Mouse (Mus musculus) forebrain, embryonic 14.5 days (tissue): ENCODE measurements around the gene 4930442H23Rik. TPM values are rescaled to one million over a fixed set of nuclear protein-coding genes. Genes with fewer than 3 reads are reported as not detected.

Experiments
- ATAC-seq: fragments of 200-750 bp; cut with Nextera tagmentation; 2 replicates; pipeline ENCODE4 v1.8.0; 2017; ENCODE audit warnings: mild to moderate bottlenecking, moderate library complexity
- DNase-seq: peaks from one replicate; pipeline ENCODE4 v3.0.0-alpha.2; 2015; ENCODE audit warnings: low spot score
- H3K27ac ChIP-seq: fragments of 300-500 bp; sonication (generic); 2 replicates; pipeline ENCODE4 v1.5.1; 2014; ENCODE audit warnings: low read depth, mild to moderate bottlenecking, control low read depth, low read length, moderate library complexity
- H3K27me3 ChIP-seq: fragments of 300-500 bp; sonication (generic); replicated peaks from 2 replicates; pipeline ENCODE4 v1.6.1; 2014; ENCODE audit warnings: low read length, control low read depth, mixed read lengths; ENCODE audit not compliant: control insufficient read depth, insufficient read depth
- H3K36me3 ChIP-seq: fragments of 300-500 bp; sonication (generic); 2 replicates; pipeline ENCODE4 v1.6.1; 2014; ENCODE audit warnings: low read length, control low read depth; ENCODE audit not compliant: control insufficient read depth, insufficient read depth
- H3K4me1 ChIP-seq: fragments of 300-500 bp; sonication (generic); 2 replicates; pipeline ENCODE4 v1.6.1; 2014; ENCODE audit warnings: antibody characterized with exemption, low read length, control low read depth; ENCODE audit not compliant: control insufficient read depth, insufficient read depth
- H3K4me2 ChIP-seq: fragments of 300-500 bp; sonication (generic); 2 replicates; pipeline ENCODE4 v1.6.1; 2014; ENCODE audit warnings: mild to moderate bottlenecking, control low read depth, low read length
- H3K4me3 ChIP-seq: fragments of 300-500 bp; sonication (generic); 2 replicates; pipeline ENCODE4 v1.5.1; 2014; ENCODE audit warnings: low read depth, low read length, control low read depth
- H3K9ac ChIP-seq: fragments of 300-500 bp; sonication (generic); 2 replicates; pipeline ENCODE4 v1.6.1; 2014; ENCODE audit warnings: mild to moderate bottlenecking, low read length, control low read depth, moderate library complexity
- H3K9me3 ChIP-seq: fragments of 300-500 bp; sonication (generic); replicated peaks from 2 replicates; pipeline ENCODE4 v1.6.1; 2016; ENCODE audit warnings: low read length, control low read depth, mixed read lengths; ENCODE audit not compliant: control insufficient read depth
- WGBS: fragments of 180-500 bp; shearing (Covaris S2); extraction: QIAGEN DNeasy Blood & Tissue Kit; methylation state at CpG from one replicate; pipeline ENCODE4 v1.1.7; 2014; 5-methylcytosine and 5-hydroxymethylcytosine counted together
- polyA plus RNA-seq: library from polyadenylated mRNA; unstranded; fragments of >200 nt; fragmentation: Nextera tagmentation; extraction: Ambion mirVana; gene quantifications from 2 replicates; pipeline ENCODE4 v1.2.1, GENCODE M21; 2014

4930442H23Rik gene
- polyA plus RNA-seq, 1 experiment from 2014 or later, result not detected

GRCm38 (mm10) chr10:81192968-81193501 lies 9.4 kb upstream of the 4930442H23Rik start:
- Histone ChIP-seq H3K4me1 (peaks cover 9% of the 10 kb centered on the region), H3K4me2 (peak overlapping the region; percentile 95), H3K27me3 (peaks cover 32% of the 10 kb centered on the region), H3K9me3 (no peaks in the 10 kb centered on the region), H3K9ac (peak overlapping the region; percentile 76), H3K36me3 (peaks cover 20% of the 10 kb centered on the region), H3K27ac (peak overlapping the region; percentile 94), H3K4me3 (peak overlapping the region; percentile 56)
- ATAC-seq (no peak; the same call in 1 of the 2 replicates), DNase-seq (peak; percentile 42)
- 2% methylated on average over 19 of the region's 19 CpGs for WGBS

GRCm38 (mm10) chr10:81192270-81192967 lies 8.8 kb upstream of the 4930442H23Rik start:
- Histone ChIP-seq H3K4me3 (peak overlapping the region; percentile 56), H3K9ac (peak overlapping the region; percentile 76), H3K9me3 (no peaks in the 10 kb centered on the region), H3K4me1 (peaks cover 9% of the 10 kb centered on the region), H3K27ac (peak overlapping the region; percentile 94), H3K27me3 (peaks cover 32% of the 10 kb centered on the region), H3K4me2 (peak overlapping the region; percentile 95), H3K36me3 (peaks cover 20% of the 10 kb centered on the region)
- DNase-seq (peak; percentile 94), ATAC-seq (peak; percentile 92)
- 2% methylated on average over 87 of the region's 93 CpGs for WGBS

GRCm38 (mm10) chr10:81191342-81191982 lies 7.8 kb upstream of the 4930442H23Rik start:
- peak overlapping the region; percentile 95 for H3K4me2 ChIP-seq
- no peaks in the 10 kb centered on the region for H3K9me3 ChIP-seq
- no peak overlapping the region for H3K9ac ChIP-seq
- no peak for DNase-seq
- WGBS, result 88% methylated on average over 18 of the region's 18 CpGs
- H3K27me3 ChIP-seq, result peaks cover 25% of the 10 kb centered on the region
- H3K27ac ChIP-seq, result no peak overlapping the region
- peak overlapping the region; percentile 56; the same call in 1 of the 2 replicates for H3K4me3 ChIP-seq
- no peak for ATAC-seq
- peaks cover 9% of the 10 kb centered on the region for H3K4me1 ChIP-seq
- peaks cover 27% of the 10 kb centered on the region for H3K36me3 ChIP-seq

- Histone ChIP-seq H3K9me3 (no peaks in the 10 kb centered on the region), H3K4me1 (peaks cover 9% of the 10 kb centered on the region), H3K27me3 (peaks cover 20% of the 10 kb centered on the region), H3K27ac (no peak overlapping the region), H3K9ac (no peak overlapping the region), H3K4me2 (no peak overlapping the region), H3K36me3 (peaks cover 30% of the 10 kb centered on the region), H3K4me3 (no peak overlapping the region)
- ATAC-seq, result no peak
- no peak for DNase-seq
- WGBS, result 74% methylated on average over 6 of the region's 6 CpGs
Measured at GRCm38 (mm10) chr10:81190912-81191321, 7.3 kb upstream of the 4930442H23Rik start.

GRCm38 (mm10) chr10:81190236-81190911 lies 6.7 kb upstream of the 4930442H23Rik start:
- DNase-seq, result no peak
- H3K36me3 ChIP-seq, result peaks cover 34% of the 10 kb centered on the region
- WGBS, result 69% methylated on average over 31 of the region's 31 CpGs

GRCm38 (mm10) chr10:81189821-81190220 lies 6.2 kb upstream of the 4930442H23Rik start:
- Histone ChIP-seq H3K27me3 (peaks cover 9% of the 10 kb centered on the region), H3K4me3 (no peak overlapping the region), H3K9ac (no peak overlapping the region), H3K9me3 (no peaks in the 10 kb centered on the region), H3K4me1 (peaks cover 9% of the 10 kb centered on the region), H3K27ac (no peak overlapping the region), H3K4me2 (no peak overlapping the region), H3K36me3 (peaks cover 40% of the 10 kb centered on the region)
- WGBS, result 86% methylated on average over 26 of the region's 26 CpGs
- no peak for ATAC-seq
- DNase-seq, result no peak

More at GRCm38 (mm10) chr10:81190236-81190911, 6.7 kb upstream of the 4930442H23Rik start:
- no peak overlapping the region for H3K4me3 ChIP-seq
- no peak overlapping the region for H3K9ac ChIP-seq
- H3K4me2 ChIP-seq, result no peak overlapping the region
- H3K9me3 ChIP-seq, result no peaks in the 10 kb centered on the region
- H3K27me3 ChIP-seq, result peaks cover 14% of the 10 kb centered on the region
- H3K4me1 ChIP-seq, result peaks cover 9% of the 10 kb centered on the region
- no peak overlapping the region for H3K27ac ChIP-seq
- no peak for ATAC-seq

GRCm38 (mm10) chr10:81187161-81187560 lies 3.5 kb upstream of the 4930442H23Rik start:
- WGBS, result 91% methylated on average over 9 of the region's 9 CpGs
- no peaks in the 10 kb centered on the region for H3K9me3 ChIP-seq
- H3K9ac ChIP-seq, result no peak overlapping the region
- H3K4me2 ChIP-seq, result no peak overlapping the region
- H3K27me3 ChIP-seq, result no peaks in the 10 kb centered on the region
- no peak for ATAC-seq
- no peak overlapping the region for H3K27ac ChIP-seq
- no peak overlapping the region for H3K4me3 ChIP-seq
- H3K4me1 ChIP-seq, result peaks cover 3% of the 10 kb centered on the region
- peaks cover 51% of the 10 kb centered on the region for H3K36me3 ChIP-seq
- DNase-seq, result no peak

GRCm38 (mm10) chr10:81184765-81185164 lies 1.1 kb upstream of the 4930442H23Rik start:
- Histone ChIP-seq H3K4me1 (no peaks in the 10 kb centered on the region), H3K4me3 (no peak overlapping the region), H3K27ac (no peak overlapping the region), H3K36me3 (peaks cover 58% of the 10 kb centered on the region), H3K27me3 (no peaks in the 10 kb centered on the region), H3K9me3 (no peaks in the 10 kb centered on the region), H3K4me2 (no peak overlapping the region), H3K9ac (no peak overlapping the region)
- DNase-seq (no peak), ATAC-seq (no peak)
- 63% methylated on average over 4 of the region's 4 CpGs for WGBS
